Mouse (Mus musculus) megakaryocyte, adult 5-6 weeks (primary cell): ENCODE results near the gene Fgf16. TPM values are rescaled to one million over a fixed set of nuclear protein-coding genes. Genes with fewer than 3 reads are reported as not detected.

Source experiments
- ATAC-seq: 2 replicates; pipeline ENCODE4 v1.8.0; 2016; ENCODE audit warnings: mild to moderate bottlenecking, inconsistent platforms; ENCODE audit not compliant: poor library complexity, severe bottlenecking
- total RNA-seq, 2 experiments: library from RNA; stranded (forward) in 1 of 2; stranded (reverse) in 1 of 2; fragments of 153-499, 151-499 nt in 1 of 2; fragments of 221-1000, 200-1000 nt in 1 of 2; gene quantifications; 2 replicates each; pipeline versions ENCODE4 v1.2.3 to v1.2.4; 2015 to 2017

Gene Fgf16
- total RNA-seq (2015) (not detected in 2 replicates), total RNA-seq (2017) (not detected in 2 replicates)

- ATAC-seq, result peak; percentile 48; the same call in 1 of the 2 replicates
Measured at GRCm38 (mm10) chrX:105764162-105765004, at the start of gene Fgf16. Gene Fgf16, plus strand, starts transcription at chrX:105764279.

- no peak for ATAC-seq
Measured at GRCm38 (mm10) chrX:105714740-105715139, 49.3 kb upstream of the Fgf16 start.

GRCm38 (mm10) chrX:105715789-105716321 lies 48.2 kb upstream of the Fgf16 start:
- no peak for ATAC-seq

- no peak for ATAC-seq
Measured at GRCm38 (mm10) chrX:105718388-105718787, 45.7 kb upstream of the Fgf16 start.

- ATAC-seq, result no peak
Measured at GRCm38 (mm10) chrX:105718943-105719342, 45.1 kb upstream of the Fgf16 start.

- ATAC-seq, result peak; percentile 70
Measured at GRCm38 (mm10) chrX:105724174-105724573, 39.9 kb upstream of the Fgf16 start.

- ATAC-seq, result no peak
Measured at GRCm38 (mm10) chrX:105762847-105763527, 1.1 kb upstream of the Fgf16 start.

GRCm38 (mm10) chrX:105763612-105764011 lies 467 bp upstream of the Fgf16 start:
- ATAC-seq, result no peak

- peak; percentile 34 for ATAC-seq
Measured at GRCm38 (mm10) chrX:105765005-105765706, 1.1 kb downstream of the Fgf16 start.

GRCm38 (mm10) chrX:105766013-105766412 lies 1.9 kb downstream of the Fgf16 start:
- no peak for ATAC-seq

- no peak for ATAC-seq
Measured at GRCm38 (mm10) chrX:105767177-105767764, 3.2 kb downstream of the Fgf16 start.

GRCm38 (mm10) chrX:105767932-105768331 lies 3.9 kb downstream of the Fgf16 start:
- no peak for ATAC-seq

- no peak for ATAC-seq
Measured at GRCm38 (mm10) chrX:105773281-105773680, 9.2 kb downstream of the Fgf16 start.

GRCm38 (mm10) chrX:105794806-105795403 lies 30.8 kb downstream of the Fgf16 start:
- no peak for ATAC-seq

GRCm38 (mm10) chrX:105824462-105824861 lies 60.4 kb downstream of the Fgf16 start:
- ATAC-seq, result no peak

Other genes with a start within 250 kb of the Fgf16 start
- gene Atrx, start 165.1 kb downstream of the Fgf16 start, total RNA-seq (2015), result 103 and 125 TPM in 2 replicates
- gene Atrx, start 165.1 kb downstream of the Fgf16 start, total RNA-seq (2017), result 169 and 170 TPM in 2 replicates
- gene Magt1, start 247.6 kb downstream of the Fgf16 start, total RNA-seq (2015), result 48.6 and 55.6 TPM in 2 replicates
- 72.5 and 75.7 TPM in 2 replicates for gene Magt1, start 247.6 kb downstream of the Fgf16 start, total RNA-seq (2017)